Comparison of ENCODE assay signal across 7 mouse cellular contexts in the genomic region with DNA sequence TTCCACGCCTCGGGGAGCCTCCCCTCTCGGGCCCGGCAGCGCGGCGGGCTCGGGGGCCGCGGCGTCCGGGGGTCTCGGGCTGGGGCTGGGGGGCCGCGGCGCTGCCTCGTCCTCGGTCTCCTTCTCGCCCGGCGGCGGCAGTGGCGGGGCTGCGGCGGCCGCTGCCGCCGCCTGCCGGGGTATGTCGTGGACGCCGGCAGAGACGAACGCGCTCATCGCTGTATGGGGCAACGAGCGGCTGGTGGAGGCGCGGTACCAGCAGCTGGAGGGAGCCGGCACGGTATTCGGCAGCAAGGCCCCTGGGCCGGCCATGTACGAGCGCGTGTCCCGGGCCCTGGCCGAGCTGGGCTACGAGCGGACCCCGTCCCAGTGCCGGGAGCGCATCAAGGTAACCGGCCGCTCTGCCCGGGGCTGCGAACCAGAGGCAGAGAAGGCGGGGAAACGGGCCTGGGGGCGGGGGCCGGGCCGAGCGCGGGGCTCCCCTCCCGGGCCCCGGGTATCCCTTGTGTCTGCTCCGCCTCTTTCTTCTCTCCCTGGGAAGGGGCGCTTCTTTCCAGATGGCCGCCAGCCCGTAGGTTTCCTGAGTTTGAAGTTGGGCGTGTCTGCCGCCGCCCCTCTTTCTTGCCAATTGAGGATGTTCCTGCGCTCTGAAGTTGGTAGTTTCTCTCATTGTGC. TPM values are rescaled to one million over a fixed set of nuclear protein-coding genes. Genes with fewer than 3 reads are reported as not detected.
DNase-seq lines count a peak whose midpoint lies in the region; ATAC-seq and TF ChIP-seq lines count a peak whose summit lies in the region.

No protein-coding gene starts in this region.

- peak overlapping the region; percentile 98 for H3K4me3 ChIP-seq in hindbrain, postnatal 0 days (ENCODE audit: low read length)
- H3K4me3 ChIP-seq in limb, embryonic 11.5 days (ENCODE audit: low read depth, low read length), result peak overlapping the region; percentile 94
- H3K4me3 ChIP-seq in midbrain, embryonic 11.5 days (ENCODE audit: low read depth, low read length), result peak overlapping the region; percentile 77

- WGBS in hindbrain, postnatal 0 days, result 2% methylated on average over 57 of the region's 75 CpGs
- WGBS in limb, embryonic 11.5 days, result under 1% methylated on average over 64 of the region's 75 CpGs
- WGBS in midbrain, embryonic 11.5 days, result under 1% methylated on average over 72 of the region's 75 CpGs

- H3K27ac ChIP-seq in hindbrain, postnatal 0 days, result peak overlapping the region; percentile 99
- peak overlapping the region; percentile 98 for H3K27ac ChIP-seq in limb, embryonic 11.5 days (replicated peaks; ENCODE audit: low read depth, low read length)
- H3K27ac ChIP-seq in midbrain, embryonic 11.5 days (ENCODE audit: low read depth, low read length), result peak overlapping the region; percentile 98

- peak overlapping the region; percentile 83 for H3K4me2 ChIP-seq in hindbrain, postnatal 0 days (ENCODE audit: low read depth, low read length)
- H3K4me2 ChIP-seq in limb, embryonic 11.5 days (ENCODE audit: low read depth, severe bottlenecking), result peak overlapping the region; percentile 88
- peak overlapping the region; percentile 87 for H3K4me2 ChIP-seq in midbrain, embryonic 11.5 days

- no peak for TF ChIP-seq CTCF in hindbrain, postnatal 0 days (IDR thresholded peaks at IDR 0.05; ENCODE audit: low read depth)

- peak; percentile 63 to 82 for DNase-seq in adrenal gland, adult (ENCODE audit: inconsistent age in 2 of 2, low spot score in 1 of 2)
- peak; percentile 46 for DNase-seq in gastrocnemius, postnatal 10 days
- DNase-seq in hindbrain, postnatal 0 days (ENCODE audit: low spot score), result peak; percentile 52
- DNase-seq in limb, embryonic 11.5 days (ENCODE audit: low spot score), result peak; percentile 75
- DNase-seq in midbrain, embryonic 11.5 days (ENCODE audit: low spot score, missing footprints), result peak; percentile 94
- DNase-seq in spleen, adult 12 weeks (ENCODE audit: low spot score), result peak; percentile 9

- no peaks in the 10 kb centered on the region for H3K9me3 ChIP-seq in hindbrain, postnatal 0 days (ENCODE audit: low read length)
- no peaks in the 10 kb centered on the region for H3K9me3 ChIP-seq in limb, embryonic 11.5 days (ENCODE audit: control insufficient read depth, low read length)
- no peaks in the 10 kb centered on the region for H3K9me3 ChIP-seq in midbrain, embryonic 11.5 days (ENCODE audit: control insufficient read depth, low read length)

- H3K9ac ChIP-seq in hindbrain, postnatal 0 days (replicated peaks; ENCODE audit: low read length), result peak overlapping the region; percentile 91
- H3K9ac ChIP-seq in limb, embryonic 11.5 days (ENCODE audit: low read length), result peak overlapping the region; percentile 94
- peak overlapping the region; percentile 83 for H3K9ac ChIP-seq in midbrain, embryonic 11.5 days (ENCODE audit: low read length)

- H3K4me1 ChIP-seq in hindbrain, postnatal 0 days (ENCODE audit: insufficient read depth, low read length), result no peaks in the 10 kb centered on the region
- H3K4me1 ChIP-seq in limb, embryonic 11.5 days (ENCODE audit: control insufficient read depth, insufficient read depth, low read length), result peaks cover 10% of the 10 kb centered on the region
- peaks cover 15% of the 10 kb centered on the region for H3K4me1 ChIP-seq in midbrain, embryonic 11.5 days (ENCODE audit: control insufficient read depth, insufficient read depth, low read length)

- H3K27me3 ChIP-seq in hindbrain, postnatal 0 days (ENCODE audit: insufficient read depth, low read length), result no peaks in the 10 kb centered on the region
- no peaks in the 10 kb centered on the region for H3K27me3 ChIP-seq in limb, embryonic 11.5 days (ENCODE audit: control insufficient read depth, insufficient read depth, low read length)
- H3K27me3 ChIP-seq in midbrain, embryonic 11.5 days (ENCODE audit: control insufficient read depth, insufficient read depth, low read length), result no peaks in the 10 kb centered on the region

- no peaks in the 10 kb centered on the region for H3K36me3 ChIP-seq in hindbrain, postnatal 0 days (ENCODE audit: insufficient read depth, low read length)
- H3K36me3 ChIP-seq in limb, embryonic 11.5 days (ENCODE audit: control insufficient read depth, insufficient read depth, low read length), result no peaks in the 10 kb centered on the region; the same call in 1 of the 2 replicates
- no peaks in the 10 kb centered on the region for H3K36me3 ChIP-seq in midbrain, embryonic 11.5 days (ENCODE audit: control insufficient read depth, insufficient read depth, low read length)

- ATAC-seq in common myeloid progenitor, adult 5-6 weeks (replicated peaks; ENCODE audit: low read depth, poor library complexity, severe bottlenecking), result peak; percentile 60
- peak; percentile 76 for ATAC-seq in hindbrain, postnatal 0 days
- ATAC-seq in limb, embryonic 11.5 days (ENCODE audit: insufficient number of reproducible peaks, low FRiP score, low TSS enrichment, low read depth), result peak; percentile 79
- peak; percentile 80 for ATAC-seq in midbrain, embryonic 11.5 days (ENCODE audit: low FRiP score)

RNA-seq across cellular contexts. Expression of gene Msantd2, which starts 0.5 kb away (rescaled TPM):
- total RNA-seq in common myeloid progenitor, adult 5-6 weeks (2017), result 37.0 and 38.1 TPM in 2 replicates
- total RNA-seq in gastrocnemius, postnatal 10 days (2021), result 10 to 100 TPM in 1 of 2 experiments, 1 to 10 TPM in 1; 8.9 to 12.3 TPM
- total RNA-seq in hindbrain, postnatal 0 days (2014; rRNA removed), result 20.0 and 34.0 TPM in 2 replicates
- polyA plus RNA-seq in hindbrain, postnatal 0 days (2015; fragmentation: Nextera tagmentation; extraction: Ambion mirVana), result 16.1 and 17.8 TPM in 2 replicates
- 34.1 and 35.6 TPM in 2 replicates for polyA plus RNA-seq in limb, embryonic 11.5 days (2014; fragmentation: Nextera tagmentation; extraction: Ambion mirVana)
- 35.8 and 36.4 TPM in 2 replicates for polyA plus RNA-seq in midbrain, embryonic 11.5 days (2014; fragmentation: Nextera tagmentation; extraction: Ambion mirVana)

RNA-seq across cellular contexts. Expression of gene Esam, which starts 38.3 kb away (rescaled TPM):
- total RNA-seq in common myeloid progenitor, adult 5-6 weeks (2017), result 2.5 and 2.9 TPM in 2 replicates
- total RNA-seq in gastrocnemius, postnatal 10 days (2021), result 10 to 100 TPM; 50.9 to 53.8 TPM
- total RNA-seq in hindbrain, postnatal 0 days (2014; rRNA removed), result 34.2 and 43.7 TPM in 2 replicates
- polyA plus RNA-seq in hindbrain, postnatal 0 days (2015; fragmentation: Nextera tagmentation; extraction: Ambion mirVana), result 36.1 and 37.9 TPM in 2 replicates
- 27.4 and 30.4 TPM in 2 replicates for polyA plus RNA-seq in limb, embryonic 11.5 days (2014; fragmentation: Nextera tagmentation; extraction: Ambion mirVana)
- polyA plus RNA-seq in midbrain, embryonic 11.5 days (2014; fragmentation: Nextera tagmentation; extraction: Ambion mirVana), result 25.1 and 29.6 TPM in 2 replicates

RNA-seq across cellular contexts. Expression of gene Vsig2, which starts 49.5 kb away (rescaled TPM):
- 0.50 TPM in 1 of 2 replicates, not detected in the other for total RNA-seq in common myeloid progenitor, adult 5-6 weeks (2017)
- total RNA-seq in gastrocnemius, postnatal 10 days (2021), result 1 to 10 TPM; 3.4 to 5.4 TPM
- total RNA-seq in hindbrain, postnatal 0 days (2014; rRNA removed), result 3.0 and 3.9 TPM in 2 replicates
- 1.3 and 1.6 TPM in 2 replicates for polyA plus RNA-seq in hindbrain, postnatal 0 days (2015; fragmentation: Nextera tagmentation; extraction: Ambion mirVana)
- polyA plus RNA-seq in limb, embryonic 11.5 days (2014; fragmentation: Nextera tagmentation; extraction: Ambion mirVana), result 0.55 and 0.87 TPM in 2 replicates
- 0.44 TPM in 1 of 2 replicates, not detected in the other for polyA plus RNA-seq in midbrain, embryonic 11.5 days (2014; fragmentation: Nextera tagmentation; extraction: Ambion mirVana)

RNA-seq across cellular contexts. Expression of gene Robo3, which starts 56.5 kb away (rescaled TPM):
- 3.8 and 4.1 TPM in 2 replicates for total RNA-seq in common myeloid progenitor, adult 5-6 weeks (2017)
- total RNA-seq in gastrocnemius, postnatal 10 days (2021), result under 1 TPM; 0.18 to 0.21 TPM
- 2.0 and 2.8 TPM in 2 replicates for total RNA-seq in hindbrain, postnatal 0 days (2014; rRNA removed)
- 1.5 and 1.6 TPM in 2 replicates for polyA plus RNA-seq in hindbrain, postnatal 0 days (2015; fragmentation: Nextera tagmentation; extraction: Ambion mirVana)
- 0.16 and 0.33 TPM in 2 replicates for polyA plus RNA-seq in limb, embryonic 11.5 days (2014; fragmentation: Nextera tagmentation; extraction: Ambion mirVana)
- 40.1 and 43.9 TPM in 2 replicates for polyA plus RNA-seq in midbrain, embryonic 11.5 days (2014; fragmentation: Nextera tagmentation; extraction: Ambion mirVana)

Comparison
In these comparisons a context has a peak if more than half of its experiments do, and no peak if none do; other contexts are left out.
1. Peak in every context shown above with its lines: DNase-seq, ATAC-seq, H3K4me3 ChIP-seq and H3K27ac ChIP-seq.
2. DNase-seq: peak in every context shown above with its lines; median percentile 94 in midbrain, embryonic 11.5 days; 75 in limb, embryonic 11.5 days; 72 in adrenal gland, adult; 52 in hindbrain, postnatal 0 days; 46 in gastrocnemius, postnatal 10 days; 9 in spleen, adult 12 weeks.